Mouse (Mus musculus) embryonic stem cell, embryonic (primary cell): ENCODE data around the gene Gm8247.
"Not testable (repeated sequence)": the region's sequence is repeated elsewhere in the genome, so short reads cannot be mapped to it uniquely, and the experiment has no call there.

Experiments used
- CTCF ChIA-PET, 4 experiments: fragments of 300-600 bp in 2 of 4; fragments of 350-600 bp in 2 of 4; sonication (Branson Sonifier 250); formaldehyde crosslinking; loops; one replicate each; lab custom pipeline; 2022; ENCODE audit warnings: inconsistent platforms in 2 of 4; lab: Charles Lee
- POLR2A ChIA-PET, 4 experiments: fragments of 300-600 bp in 2 of 4; fragments of 350-600 bp in 2 of 4; sonication (Branson Sonifier 250); formaldehyde crosslinking; loops; one replicate each; lab custom pipeline; 2022; ENCODE audit warnings: antibody characterized with exemption in 4 of 4, inconsistent platforms in 1 of 4; lab: Charles Lee

The Gm8247 gene

GRCm38 (mm10) chr14:44582853-44583252, at the start of gene Gm8247:
Gene Gm8247, plus strand, starts transcription at chr14:44583153.
- CTCF ChIA-PET, POLR2A ChIA-PET: not testable (repeated sequence)

DNA sequence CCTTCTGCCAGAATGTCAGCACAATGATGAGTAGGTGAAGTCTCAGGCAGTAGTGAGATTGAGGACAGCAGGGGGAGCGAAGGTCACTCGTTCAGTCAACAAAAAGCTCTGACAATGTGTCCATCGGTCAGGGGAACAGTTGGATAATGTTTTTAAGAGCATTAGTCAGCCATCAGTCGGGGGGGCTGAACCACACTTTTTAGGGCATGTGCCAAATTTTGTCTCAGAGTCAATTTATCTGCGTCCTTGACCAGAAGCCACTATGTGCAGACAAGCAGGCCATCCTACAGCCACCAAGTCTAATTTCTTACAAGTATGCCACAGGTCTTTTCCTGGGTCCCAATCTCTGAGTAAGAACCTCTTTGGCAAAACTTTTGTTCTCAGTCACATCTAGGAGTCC, 35.0 kb upstream of the Gm8247 start:
- CTCF ChIA-PET, POLR2A ChIA-PET: not testable (repeated sequence)

DNA sequence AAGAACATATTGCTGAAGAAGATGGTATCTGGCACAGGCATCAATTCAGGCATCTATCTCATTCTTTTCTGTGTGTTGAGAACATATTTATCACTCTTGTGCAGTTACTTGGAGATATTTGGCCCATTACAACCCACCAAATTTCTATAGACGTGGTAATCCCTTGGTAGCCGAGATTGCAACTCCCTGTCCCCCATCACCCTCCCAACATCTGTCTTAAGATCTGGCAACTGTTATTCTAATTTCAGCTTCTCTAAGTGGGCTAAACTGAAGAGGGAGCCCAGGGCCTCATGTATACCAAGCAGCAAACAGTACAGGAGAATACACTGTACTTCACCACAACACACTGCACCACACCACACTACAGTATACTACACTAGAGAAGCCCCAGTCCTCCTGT, 8.8 kb downstream of the Gm8247 start:
- POLR2A ChIA-PET, CTCF ChIA-PET: not testable (repeated sequence)

- POLR2A ChIA-PET, CTCF ChIA-PET: not testable (repeated sequence)
These were observed 44.8 kb downstream of the Gm8247 start, which contains the start of gene Gm5624 for GRCm38 (mm10) chr14:44627737-44628136. Gene Gm5624, minus strand, starts transcription at chr14:44627938.
